Mouse (Mus musculus): Measurements from ENCODE around the gene Acad12.

The Acad12 gene

DNA sequence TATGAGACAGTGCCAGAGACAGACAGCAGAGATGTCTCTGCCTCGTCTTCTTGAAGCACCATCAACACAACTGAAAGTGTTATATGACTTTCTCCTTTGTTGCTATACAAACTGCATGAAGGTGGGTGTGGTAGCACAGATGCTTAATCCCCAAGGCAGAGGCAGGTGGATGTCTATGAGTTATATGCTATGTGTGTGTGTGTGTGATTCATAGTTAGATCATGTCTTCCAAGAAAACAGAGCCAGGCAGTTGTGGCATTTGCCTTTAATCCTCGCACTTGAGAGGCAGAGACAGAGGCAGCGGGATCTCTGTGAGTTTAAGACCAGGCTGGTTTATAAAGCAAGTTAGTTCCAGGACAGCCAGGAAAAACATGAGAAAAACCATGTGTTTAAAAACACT is 4.5 kb upstream of the Acad12 start:
- no peak for TF ChIP-seq GATA4 (IDR thresholded peaks at IDR 0.05; ENCODE audit: insufficient replicate concordance, low read length)

DNA sequence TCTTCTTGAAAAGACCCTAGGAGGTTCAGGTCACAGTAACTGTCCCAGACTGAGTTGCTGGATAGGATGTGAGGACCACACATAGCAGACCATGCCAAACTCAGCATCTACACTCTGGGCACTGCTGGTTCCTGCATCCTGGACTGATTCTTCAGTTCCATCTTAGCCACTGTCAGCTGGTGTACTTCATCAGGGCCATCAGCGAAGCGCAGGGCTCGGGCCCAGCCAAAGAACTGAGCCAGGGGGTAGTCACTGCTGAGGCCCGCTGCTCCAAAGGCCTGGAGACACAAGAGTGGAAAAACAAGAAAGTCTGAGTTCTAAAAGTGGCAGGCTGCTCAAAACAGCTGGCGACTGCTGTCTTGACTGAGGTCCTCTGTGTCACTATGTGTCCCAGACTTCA is 2.4 kb upstream of the Acad12 start:
- no peak for TF ChIP-seq GATA4 (IDR thresholded peaks at IDR 0.05; ENCODE audit: insufficient replicate concordance, low read length)

DNA sequence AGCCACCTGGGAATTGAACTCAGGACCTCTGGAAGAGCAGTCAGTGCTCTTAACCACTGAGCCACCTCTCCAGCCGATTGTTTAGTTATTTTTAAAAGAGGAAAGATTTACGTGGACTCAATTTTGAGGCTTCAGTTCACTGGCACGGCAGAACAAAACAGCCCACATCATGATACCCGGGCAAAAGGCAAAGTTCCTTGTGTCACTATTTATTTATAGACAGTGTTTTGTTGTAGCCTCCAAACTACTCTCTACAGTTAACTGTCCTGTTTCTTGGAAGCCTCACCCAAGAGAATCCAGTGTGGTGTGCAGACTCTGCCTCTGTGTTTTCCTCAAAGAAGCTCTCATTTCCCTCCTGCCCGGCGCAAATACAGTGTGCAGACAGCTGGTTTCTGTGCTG is 6.7 kb downstream of the Acad12 start:
- no peak for TF ChIP-seq GATA4 (IDR thresholded peaks at IDR 0.05; ENCODE audit: insufficient replicate concordance, low read length)

DNA sequence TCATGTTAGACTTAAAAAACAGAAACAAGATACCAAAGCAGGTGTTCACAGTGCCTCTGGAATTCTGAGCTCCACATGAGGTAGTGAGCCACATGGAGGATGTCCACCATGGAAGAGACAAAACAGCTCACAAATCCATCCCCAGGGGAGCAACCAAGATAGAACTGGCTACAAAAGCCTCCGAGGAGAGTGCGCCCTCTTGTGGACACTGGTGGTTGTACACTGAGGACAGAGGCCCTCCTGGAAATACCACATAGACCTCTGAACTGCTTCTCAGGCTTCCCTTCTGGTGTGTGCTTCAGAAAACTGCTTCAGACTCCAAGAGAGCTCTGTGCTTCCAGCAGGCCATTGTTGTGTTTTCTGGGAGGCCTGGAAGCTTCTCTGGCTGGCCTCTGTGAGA is 12.6 kb downstream of the Acad12 start:
- TF ChIP-seq GATA4 (IDR thresholded peaks at IDR 0.05; ENCODE audit: insufficient replicate concordance, low read length): no peak

DNA sequence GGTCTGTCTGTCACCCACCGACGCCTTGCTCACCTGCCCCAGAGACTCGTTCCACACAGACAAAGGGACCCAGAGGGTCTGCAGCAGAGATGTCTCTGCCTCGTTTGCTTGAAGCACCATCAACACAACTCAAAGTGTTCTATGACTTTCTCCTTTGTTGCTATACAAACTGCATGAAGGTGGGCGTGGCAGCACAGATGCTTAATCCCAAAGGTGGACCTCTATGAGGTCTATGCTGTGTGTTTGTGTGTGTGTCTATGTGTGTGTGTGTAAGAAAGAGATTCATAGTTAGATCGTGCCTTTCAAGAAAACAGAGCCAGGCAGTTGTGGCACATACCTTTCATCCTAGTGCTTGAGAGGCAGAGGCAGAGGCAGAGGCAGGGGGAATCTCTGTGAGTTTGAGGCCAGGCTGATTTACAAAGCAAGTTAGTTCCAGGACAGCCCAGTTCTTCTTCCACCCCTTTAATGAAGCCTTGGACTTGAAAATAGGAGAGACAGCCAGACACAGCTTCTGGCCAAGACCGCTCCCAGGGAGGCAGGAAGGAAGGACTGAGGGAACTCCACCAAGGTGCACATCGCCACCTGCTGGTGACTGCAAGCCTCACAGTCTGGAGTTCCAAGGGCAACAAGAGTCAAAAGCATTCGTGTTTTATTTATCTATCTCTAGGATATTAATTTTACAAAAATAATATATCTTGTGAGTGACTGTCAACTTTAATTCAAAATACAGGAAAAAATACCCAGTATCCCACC is 17.0 kb downstream of the Acad12 start:
- no peak for TF ChIP-seq GATA4 (IDR thresholded peaks at IDR 0.05; ENCODE audit: insufficient replicate concordance, low read length)

DNA sequence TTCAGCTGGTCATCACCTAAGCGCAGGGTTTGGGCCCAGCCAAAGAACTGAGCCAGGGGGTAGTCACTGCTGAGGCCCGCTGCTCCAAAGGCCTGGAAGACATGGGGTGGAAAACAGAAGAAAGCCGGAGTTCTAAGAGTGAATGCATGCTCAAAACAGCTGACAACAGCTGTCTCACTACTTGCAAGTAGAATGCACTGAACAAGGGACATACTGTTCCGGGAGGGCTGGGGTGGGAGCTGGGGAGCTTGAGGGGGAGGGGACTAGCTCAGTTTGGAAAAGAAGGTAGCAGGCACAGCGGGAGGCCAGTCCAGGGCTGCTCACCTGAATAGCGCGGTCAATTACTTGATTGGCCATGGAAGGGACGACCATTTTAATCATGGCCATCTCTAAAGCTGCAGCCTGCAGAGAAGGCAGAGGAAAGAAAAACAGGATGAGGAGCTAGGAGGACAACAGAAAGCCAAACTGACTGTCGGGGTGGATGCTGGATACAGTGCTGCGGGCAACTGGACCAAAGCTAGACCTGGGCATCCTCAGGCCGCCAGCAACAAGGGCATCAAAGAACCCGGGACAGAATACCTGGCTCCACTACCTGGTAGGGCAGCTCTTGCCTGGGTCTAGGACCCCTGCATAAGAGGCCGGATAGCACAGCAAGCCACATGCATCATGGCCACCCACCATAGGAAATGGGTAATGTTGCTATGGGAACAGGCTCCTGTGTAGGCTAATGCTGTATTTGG is 19.7 kb downstream of the Acad12 start:
- TF ChIP-seq GATA4 (IDR thresholded peaks at IDR 0.05; ENCODE audit: insufficient replicate concordance, low read length): no peak

DNA sequence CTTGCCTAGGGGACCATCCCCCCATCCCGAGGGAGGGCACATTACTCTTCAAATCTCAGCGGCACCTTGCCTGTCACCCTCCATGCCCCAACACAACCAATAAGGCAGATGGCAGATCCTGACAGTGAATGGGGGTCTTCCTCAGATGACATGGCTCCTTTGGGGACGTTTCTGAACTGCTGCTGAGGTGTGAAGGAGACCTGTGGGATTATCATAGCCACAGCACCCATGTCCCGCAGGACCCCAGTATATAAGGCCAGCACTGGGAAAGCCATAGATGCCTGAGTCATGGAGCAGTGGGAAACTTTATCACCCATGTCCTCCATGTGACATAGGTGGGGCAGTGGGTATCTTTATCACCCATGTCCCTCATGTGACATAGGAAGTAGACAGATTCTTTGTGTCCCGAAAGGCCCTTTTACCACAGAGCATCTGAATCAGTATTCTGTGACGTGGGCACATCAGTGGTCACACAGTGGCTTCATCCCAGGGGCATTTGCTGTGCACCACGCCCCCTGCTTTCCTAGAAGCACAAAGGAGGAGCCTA is 20.7 kb downstream of the Acad12 start:
- no peak for TF ChIP-seq GATA4 (IDR thresholded peaks at IDR 0.05; ENCODE audit: insufficient replicate concordance, low read length)

DNA sequence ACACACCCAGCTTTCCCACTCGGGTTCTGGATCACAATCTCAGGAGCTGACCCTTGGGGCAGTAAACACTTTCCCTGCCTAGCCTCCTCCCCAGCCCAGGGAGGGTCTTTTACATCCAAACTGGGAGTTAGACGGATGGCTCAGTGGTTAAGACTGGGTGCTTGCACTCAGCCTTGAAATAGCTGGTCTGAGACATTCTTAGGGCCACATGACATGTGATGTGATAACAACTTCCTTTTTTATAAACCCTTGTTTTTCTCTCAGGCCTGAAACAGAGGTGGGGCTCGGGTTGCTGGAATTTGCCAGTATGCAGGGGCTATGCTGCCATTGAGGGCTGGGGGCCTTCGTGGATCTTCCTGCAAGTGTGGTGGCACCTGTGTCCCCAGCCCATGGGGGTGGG is 21.4 kb downstream of the Acad12 start:
- no peak for TF ChIP-seq GATA4 (IDR thresholded peaks at IDR 0.05; ENCODE audit: insufficient replicate concordance, low read length)

DNA sequence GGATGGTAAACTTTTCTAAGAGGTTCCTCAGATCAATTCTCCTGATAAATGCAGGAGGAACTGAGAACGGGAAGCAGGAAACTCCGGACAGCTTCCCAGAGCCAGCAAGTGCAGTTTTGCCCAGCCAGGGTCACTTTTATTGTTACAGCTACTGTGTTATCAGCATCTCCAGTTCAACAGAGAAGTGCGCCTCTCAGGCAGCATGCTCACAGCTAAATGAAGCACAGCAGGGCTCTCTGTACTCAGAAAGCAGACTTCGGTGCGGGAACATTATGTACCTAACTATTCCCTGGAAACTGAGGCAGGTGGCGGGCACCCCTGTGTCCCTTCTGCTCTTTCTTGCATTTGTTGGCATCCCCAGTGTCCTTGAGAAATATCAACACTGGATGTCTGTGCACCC is 22.5 kb downstream of the Acad12 start:
- TF ChIP-seq GATA4 (IDR thresholded peaks at IDR 0.05; ENCODE audit: insufficient replicate concordance, low read length): peak; percentile 80; the same call in 1 of the 2 replicates

DNA sequence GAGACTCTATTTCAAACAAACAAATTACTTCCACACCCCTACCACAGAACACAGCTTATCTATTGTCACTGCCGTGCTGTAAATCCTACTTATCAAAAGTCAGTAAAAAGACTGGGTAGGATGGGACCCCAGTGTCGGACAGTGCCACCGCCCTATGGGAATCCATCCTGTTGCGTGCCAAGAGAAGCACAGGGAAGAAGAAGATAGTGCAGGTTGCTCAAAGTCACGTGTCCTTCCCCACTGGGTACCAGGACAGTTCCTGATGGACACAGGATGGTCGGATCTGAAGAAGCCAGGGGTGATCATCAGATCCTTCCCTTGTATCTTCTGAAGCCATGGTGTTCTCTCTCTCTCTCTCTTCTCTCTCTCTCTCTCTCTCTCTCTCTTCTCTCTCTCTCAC is 23.0 kb downstream of the Acad12 start:
- no peak for TF ChIP-seq GATA4 (IDR thresholded peaks at IDR 0.05; ENCODE audit: insufficient replicate concordance, low read length)

DNA sequence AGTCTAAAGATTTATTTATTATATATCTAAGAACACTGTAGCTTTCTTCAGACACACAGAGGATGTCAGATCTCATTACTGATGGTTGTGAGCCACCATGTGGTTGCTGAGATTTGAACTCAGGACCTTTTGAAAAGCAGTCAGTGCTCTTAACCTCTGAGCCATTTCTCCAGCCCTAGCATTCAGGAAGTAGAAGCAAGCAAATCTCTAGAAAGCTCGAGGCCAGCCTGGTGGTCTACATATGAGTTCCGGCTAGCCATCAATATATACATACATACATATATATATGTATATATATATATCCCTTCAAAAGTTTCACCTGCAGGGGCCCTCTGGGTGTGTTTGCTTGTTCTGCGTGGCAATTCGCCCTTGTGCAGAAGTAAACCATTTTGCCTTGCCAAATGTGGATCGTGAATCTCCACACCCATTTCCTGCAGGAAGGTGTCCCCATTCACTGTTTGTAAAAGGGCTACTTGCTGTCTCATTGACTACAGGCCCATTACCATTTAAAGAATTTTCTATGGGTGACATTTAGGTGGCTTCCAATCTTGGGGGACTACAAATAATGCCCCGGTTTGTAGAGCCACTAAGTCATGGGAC is 23.9 kb downstream of the Acad12 start:
- no peak for TF ChIP-seq GATA4 (IDR thresholded peaks at IDR 0.05; ENCODE audit: insufficient replicate concordance, low read length)

DNA sequence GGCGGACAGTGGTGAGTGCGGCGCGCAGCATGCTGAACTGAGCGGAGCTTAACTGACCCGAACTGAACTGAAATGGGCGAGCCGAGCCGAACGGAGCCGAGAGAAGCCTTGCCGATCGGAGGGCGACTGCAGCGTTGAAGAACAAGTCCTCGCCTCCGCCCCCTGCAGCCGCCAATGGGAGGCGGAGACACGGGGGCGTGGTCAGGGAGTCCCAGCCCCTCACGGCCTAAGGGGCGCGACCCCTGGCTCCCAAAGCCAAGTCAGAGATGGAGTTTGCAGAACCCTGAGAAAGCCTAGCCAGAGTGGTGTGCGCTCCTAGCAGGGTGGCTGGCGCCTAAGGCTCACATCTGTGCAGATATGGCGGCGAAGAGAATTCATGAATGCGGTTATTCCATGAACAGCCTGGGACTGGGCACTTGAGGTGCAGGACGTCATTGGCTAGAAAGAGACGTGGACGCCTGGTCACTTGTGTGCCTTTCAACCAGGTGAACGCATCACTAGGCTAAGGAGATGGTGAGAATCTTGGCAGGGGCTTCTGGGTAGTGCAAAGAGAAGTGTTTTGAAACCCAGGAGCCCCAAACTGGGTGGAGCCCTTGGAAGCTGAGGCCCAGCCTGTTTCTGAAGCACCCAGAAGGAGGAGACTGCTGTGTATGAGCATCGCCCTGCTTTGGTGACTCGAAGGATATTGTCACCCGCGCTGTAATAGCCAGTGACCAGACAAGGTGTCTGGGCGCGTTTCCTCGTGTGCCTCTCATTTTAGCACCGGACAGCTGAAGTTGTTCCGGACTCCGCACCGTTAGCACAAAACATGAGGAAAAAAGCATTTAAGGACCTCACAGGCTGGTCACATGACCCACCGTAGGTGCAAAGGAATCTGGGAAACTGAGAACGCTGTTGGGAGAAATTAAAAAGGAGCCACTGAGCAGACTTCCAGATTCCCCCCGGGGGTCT is 25.0 kb downstream of the Acad12 start, which contains the start of gene Aldh2:
Gene Aldh2 (minus strand): TSS at position 374 of the 951 bp plus-strand sequence.
- TF ChIP-seq GATA4 (IDR thresholded peaks at IDR 0.05; ENCODE audit: insufficient replicate concordance, low read length): peak; percentile 42; the same call in 1 of the 2 replicates

DNA sequence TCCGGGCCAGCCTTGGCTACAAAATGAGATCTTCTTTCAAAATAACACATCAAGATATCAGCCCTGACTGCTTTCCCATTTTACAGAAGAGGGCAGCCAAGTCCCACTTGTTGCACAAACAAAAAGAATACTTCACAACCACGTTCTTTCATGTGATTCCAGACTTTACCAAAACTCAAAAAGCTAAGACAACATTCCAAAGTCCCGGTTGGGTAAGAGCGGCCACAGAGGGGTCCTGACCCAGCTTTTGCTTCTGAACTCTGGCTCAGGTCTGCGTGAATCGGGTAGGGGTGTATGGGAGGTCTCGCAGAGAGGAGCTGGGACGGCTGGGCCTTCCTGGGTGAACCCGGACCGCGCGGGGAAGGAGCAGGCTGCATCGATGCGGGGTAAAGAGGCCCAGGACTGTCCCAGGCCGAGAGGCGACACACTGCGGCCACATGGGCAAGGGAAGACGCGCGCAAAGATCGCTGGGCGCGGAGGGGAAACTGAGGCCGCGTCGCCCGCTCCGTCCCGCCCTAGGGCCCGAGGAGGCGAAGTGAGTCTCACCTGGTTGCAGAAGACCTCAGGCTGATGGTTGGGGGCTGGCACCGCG is 25.8 kb downstream of the Acad12 start:
- peak; percentile 48; the same call in 1 of the 2 replicates for TF ChIP-seq GATA4 (IDR thresholded peaks at IDR 0.05; ENCODE audit: insufficient replicate concordance, low read length)
